Comparison of ENCODE assay signal across 13 mouse cellular contexts in the genomic region with DNA sequence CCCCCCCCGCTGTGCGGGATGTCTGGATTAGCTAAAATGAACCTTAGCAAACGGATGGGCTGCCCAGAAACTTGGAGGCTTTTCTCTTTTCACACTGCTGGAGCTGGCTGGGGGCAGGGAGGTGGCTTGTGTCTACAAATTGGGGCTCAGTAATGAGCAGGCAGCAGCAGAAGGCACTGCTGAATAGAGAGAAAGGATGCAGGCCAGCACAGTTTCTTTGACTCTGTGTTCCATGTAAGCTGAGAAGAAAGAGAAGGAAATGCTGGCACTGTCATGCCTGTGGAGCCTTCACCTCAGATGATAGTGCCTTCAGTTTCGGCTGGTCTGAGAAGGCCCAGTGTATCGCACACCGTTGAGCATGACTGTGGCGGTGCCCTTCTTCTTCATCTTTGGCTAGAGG.
DNase-seq lines count a peak whose midpoint lies in the region; ATAC-seq lines count a peak whose summit lies in the region.
"Had no signal": no experiment of that assay in that cellular context is flagged by ENCODE, and none has a peak within 500 bp of the region (broad histone marks: within the 10 kb centered on the region; RNA-seq: fewer than 3 reads in every experiment).

No protein-coding gene starts in this region.

- no peak overlapping the region for H3K4me2 ChIP-seq in forebrain, embryonic 14.5 days (ENCODE audit: low read length)

- peak; percentile 88 for ATAC-seq in forebrain, embryonic 14.5 days
- no peak for ATAC-seq in inflammation-experienced regulatory T-cells, adult 6 months

- H3K27ac ChIP-seq in forebrain, embryonic 14.5 days (ENCODE audit: low read depth, low read length) = peak overlapping the region; percentile 67
- H3K27ac ChIP-seq in limb, embryonic 10.5 days = peak overlapping the region; percentile 53
- H3K27ac ChIP-seq: macrophage had no signal

- peak; percentile 22 for DNase-seq in left cerebral cortex, postnatal 14 days (ENCODE audit: low spot score in 2 of 2)
- no peak for DNase-seq in left cerebral cortex, postnatal 10 days (ENCODE audit: extremely low spot score in 1 of 2, low spot score in 2 of 2)
- peak; percentile 90 for DNase-seq in forebrain, embryonic 14.5 days (ENCODE audit: low spot score)
- peak; percentile 40 for DNase-seq in limb, embryonic 10.5 days (ENCODE audit: low spot score)
- peak; percentile 12 to 13 for DNase-seq in right cerebral cortex, postnatal 36 days (ENCODE audit: low spot score in 2 of 2)
- no peak for DNase-seq in heart, postnatal 4 days
- no peak for DNase-seq in urinary bladder, postnatal 14 days (ENCODE audit: low spot score)
- DNase-seq: cerebellum, postnatal 25 days; gastrocnemius, postnatal 14 days; thymus, adult 18-20 months had no signal

- H3K36me3 ChIP-seq in forebrain, embryonic 14.5 days (ENCODE audit: control insufficient read depth, insufficient read depth, low read length) = no peaks in the 10 kb centered on the region
- H3K36me3 ChIP-seq in limb, embryonic 10.5 days = no peaks in the 10 kb centered on the region

- intact Hi-C loops in left cerebral cortex, postnatal 14 days (cut with DNase I) = no loop called here
- intact Hi-C loops in left cerebral cortex, postnatal 10 days (cut with DNase I) = no loop called here

- no peaks in the 10 kb centered on the region for H3K27me3 ChIP-seq in forebrain, embryonic 14.5 days (replicated peaks; ENCODE audit: control insufficient read depth, insufficient read depth, low read length)
- H3K27me3 ChIP-seq in limb, embryonic 10.5 days (ENCODE audit: low read depth, poor library complexity, severe bottlenecking) = no peaks in the 10 kb centered on the region
- H3K27me3 ChIP-seq: CH12.LX had no signal

- WGBS in forebrain, embryonic 14.5 days = 4% methylated on average over 5 of the region's 7 CpGs
- WGBS in limb, embryonic 10.5 days = 65% methylated on average over 6 of the region's 7 CpGs

- H3K9me3 ChIP-seq in forebrain, embryonic 14.5 days (replicated peaks; ENCODE audit: control insufficient read depth, low read length) = no peaks in the 10 kb centered on the region
- no peaks in the 10 kb centered on the region for H3K9me3 ChIP-seq in limb, embryonic 10.5 days (replicated peaks)

- H3K4me3 ChIP-seq in forebrain, embryonic 14.5 days (ENCODE audit: low read depth, low read length) = no peak overlapping the region
- H3K4me3 ChIP-seq in limb, embryonic 10.5 days = no peak overlapping the region

- no peak overlapping the region for H3K9ac ChIP-seq in forebrain, embryonic 14.5 days (ENCODE audit: low read length)

- peaks cover 29% of the 10 kb centered on the region for H3K4me1 ChIP-seq in forebrain, embryonic 14.5 days (ENCODE audit: control insufficient read depth, insufficient read depth, low read length)
- peaks cover 27% of the 10 kb centered on the region for H3K4me1 ChIP-seq in limb, embryonic 10.5 days

Comparison
In these comparisons a context has a peak if more than half of its experiments do, and no peak if none do; other contexts are left out.
1. DNase-seq: peak in left cerebral cortex, postnatal 14 days (2 of 2), forebrain, embryonic 14.5 days (single experiment), limb, embryonic 10.5 days (single experiment) and right cerebral cortex, postnatal 36 days (2 of 2); none in left cerebral cortex, postnatal 10 days (0 of 2), heart, postnatal 4 days (single experiment) and urinary bladder, postnatal 14 days (single experiment).